Mouse (Mus musculus): ENCODE results near the gene Large1. TPM values are rescaled to one million over a fixed set of nuclear protein-coding genes. Genes with fewer than 3 reads are reported as not detected.
"Not testable (repeated sequence)": the region's sequence is repeated elsewhere in the genome, so short reads cannot be mapped to it uniquely, and the experiment has no call there.

The Large1 gene
- total RNA-seq, 1 experiment from 2014 or later, result 4.3 TPM

DNA sequence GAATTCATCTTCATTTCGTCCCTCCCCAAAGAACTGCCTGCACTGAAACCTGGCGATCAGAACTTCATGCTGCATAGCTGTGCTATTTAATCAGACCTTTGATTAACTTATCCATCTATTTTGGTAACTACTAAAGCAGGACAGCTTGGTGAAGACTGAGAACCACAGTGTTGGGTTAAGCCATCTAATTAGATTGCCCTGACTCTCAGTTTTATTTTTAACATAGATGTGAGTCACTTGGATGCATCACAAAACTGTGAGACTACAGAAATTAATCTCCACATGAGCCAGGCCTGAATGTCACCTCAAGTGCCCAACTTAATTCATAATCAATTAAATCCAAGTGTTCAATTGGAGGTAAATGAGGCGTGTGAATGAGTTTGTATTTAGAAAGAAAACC lies 299.5 kb downstream of the Large1 start:
- ATAC-seq (replicated peaks; ENCODE audit: low read depth, poor library complexity, severe bottlenecking), result no peak

GRCm38 (mm10) chr8:73052414-73052813 lies 300.9 kb downstream of the Large1 start:
- no peak for ATAC-seq (replicated peaks; ENCODE audit: low read depth, poor library complexity, severe bottlenecking)

DNA sequence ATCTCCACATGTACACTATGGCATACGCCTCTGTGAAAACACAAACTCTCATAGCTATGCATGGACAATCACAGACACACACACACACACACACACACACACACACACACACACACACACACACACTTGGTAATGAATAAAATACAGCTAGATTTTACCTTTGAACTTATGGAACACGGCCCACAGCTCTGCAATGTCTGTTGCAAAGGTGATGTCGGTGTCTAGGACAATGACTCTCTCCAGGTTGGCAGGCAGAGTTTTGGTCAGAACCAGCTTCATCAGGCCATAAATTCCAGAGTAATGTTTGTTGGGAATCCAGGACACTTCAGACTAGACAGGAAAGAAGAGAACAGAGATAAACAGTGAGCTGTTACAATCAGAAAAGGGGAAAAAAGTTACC lies 305.2 kb downstream of the Large1 start:
- ATAC-seq (replicated peaks; ENCODE audit: low read depth, poor library complexity, severe bottlenecking), result no peak

DNA sequence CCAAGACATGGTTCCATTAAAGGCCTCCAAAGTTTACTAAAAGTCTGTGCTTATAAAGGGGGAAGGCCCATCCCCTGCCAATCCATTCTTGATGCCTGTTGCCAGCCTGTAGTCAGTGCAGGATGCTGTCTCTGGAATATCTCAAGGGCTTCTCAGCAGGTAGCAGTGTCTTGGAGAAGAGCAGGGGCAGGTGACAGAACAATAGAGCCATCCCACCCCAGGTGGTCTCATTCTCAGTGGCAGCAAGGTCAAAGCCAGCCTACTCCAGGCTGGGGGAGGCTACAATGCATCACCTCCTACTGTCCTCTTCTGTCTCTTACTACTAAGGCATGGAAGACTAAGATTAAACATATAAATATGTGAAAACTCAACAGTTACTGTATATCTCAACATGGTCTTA lies 323.6 kb downstream of the Large1 start:
- no peak for ATAC-seq (replicated peaks; ENCODE audit: low read depth, poor library complexity, severe bottlenecking)

GRCm38 (mm10) chr8:73018241-73018640 lies 335.1 kb downstream of the Large1 start:
- ATAC-seq (replicated peaks; ENCODE audit: low read depth, poor library complexity, severe bottlenecking), result no peak

- no peak for ATAC-seq (replicated peaks; ENCODE audit: low read depth, poor library complexity, severe bottlenecking)
Measured at GRCm38 (mm10) chr8:73017601-73018000, 335.7 kb downstream of the Large1 start.

- ATAC-seq (replicated peaks; ENCODE audit: low read depth, poor library complexity, severe bottlenecking), result no peak
Measured at GRCm38 (mm10) chr8:73016303-73016702, 337.0 kb downstream of the Large1 start.

GRCm38 (mm10) chr8:73007489-73007888 lies 345.9 kb downstream of the Large1 start:
- 0 out of 2 replicates have a peak, but pooled peaks have one; percentile 47 for ATAC-seq (replicated peaks; ENCODE audit: low read depth, poor library complexity, severe bottlenecking)

DNA sequence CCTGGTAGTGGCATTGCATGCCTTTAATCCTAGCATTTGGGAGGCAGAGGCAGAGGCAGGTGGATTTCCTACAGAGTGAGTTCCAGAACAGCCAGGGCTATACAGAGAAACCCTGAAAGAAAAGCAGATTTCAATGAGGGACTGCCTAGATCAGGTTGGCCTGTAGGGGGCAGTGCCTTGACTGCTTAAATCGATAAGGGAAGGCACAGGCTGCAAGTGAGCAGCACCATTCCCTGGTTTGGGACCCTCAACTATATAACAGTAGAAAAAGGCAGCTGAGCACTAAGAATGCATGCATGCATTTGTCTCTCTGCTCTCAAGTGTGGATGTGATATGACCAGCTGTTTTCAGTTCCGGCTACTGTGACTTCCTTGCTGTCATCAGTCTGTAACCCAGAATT lies 349.5 kb downstream of the Large1 start:
- ATAC-seq (replicated peaks; ENCODE audit: low read depth, poor library complexity, severe bottlenecking), result peak; percentile 77

- no peak for ATAC-seq (replicated peaks; ENCODE audit: low read depth, poor library complexity, severe bottlenecking)
Measured at GRCm38 (mm10) chr8:72993831-72994230, 359.5 kb downstream of the Large1 start.

DNA sequence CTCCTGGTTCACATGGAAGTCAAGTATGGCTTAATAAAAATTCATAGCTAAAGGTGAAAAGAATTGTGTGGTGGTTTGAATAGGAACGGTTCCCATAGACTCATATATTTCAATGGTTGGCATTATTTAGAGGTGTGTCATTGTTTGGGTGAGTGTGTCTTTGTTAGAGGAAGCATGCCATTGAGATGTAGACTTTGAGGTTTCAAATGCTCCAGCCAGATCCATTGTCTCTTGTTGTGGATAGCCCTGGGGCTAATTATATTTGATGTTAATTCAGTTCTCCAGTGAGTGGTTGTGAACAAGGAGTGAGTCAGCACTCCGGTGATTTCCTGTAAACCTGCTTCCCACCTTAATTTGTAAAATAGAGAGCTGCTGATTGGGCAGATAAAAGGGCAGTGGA lies 362.9 kb downstream of the Large1 start:
- ATAC-seq (replicated peaks; ENCODE audit: low read depth, poor library complexity, severe bottlenecking), result no peak

DNA sequence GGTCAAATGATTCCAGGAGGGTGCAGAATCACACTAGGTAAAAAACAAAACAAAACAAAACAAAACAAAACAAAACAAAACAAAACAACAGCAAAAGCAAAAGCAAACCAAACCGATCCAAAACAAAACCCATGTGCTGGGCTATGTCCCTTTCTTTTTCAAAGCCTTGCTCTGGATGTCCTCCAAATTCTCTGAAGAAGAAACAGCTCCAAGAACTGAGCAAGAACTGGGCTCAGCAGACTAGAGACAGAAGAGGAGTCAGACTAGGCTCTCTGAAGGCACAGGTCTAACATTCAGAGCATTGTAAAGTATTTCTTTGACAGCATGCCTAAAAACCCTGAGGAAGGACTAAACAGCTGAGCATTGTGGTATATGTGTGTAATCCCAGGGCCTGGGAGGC lies 370.5 kb downstream of the Large1 start:
- no peak for ATAC-seq (replicated peaks; ENCODE audit: low read depth, poor library complexity, severe bottlenecking)

GRCm38 (mm10) chr8:72955074-72955473 lies 398.3 kb downstream of the Large1 start:
- no peak for ATAC-seq (replicated peaks; ENCODE audit: low read depth, poor library complexity, severe bottlenecking)

DNA sequence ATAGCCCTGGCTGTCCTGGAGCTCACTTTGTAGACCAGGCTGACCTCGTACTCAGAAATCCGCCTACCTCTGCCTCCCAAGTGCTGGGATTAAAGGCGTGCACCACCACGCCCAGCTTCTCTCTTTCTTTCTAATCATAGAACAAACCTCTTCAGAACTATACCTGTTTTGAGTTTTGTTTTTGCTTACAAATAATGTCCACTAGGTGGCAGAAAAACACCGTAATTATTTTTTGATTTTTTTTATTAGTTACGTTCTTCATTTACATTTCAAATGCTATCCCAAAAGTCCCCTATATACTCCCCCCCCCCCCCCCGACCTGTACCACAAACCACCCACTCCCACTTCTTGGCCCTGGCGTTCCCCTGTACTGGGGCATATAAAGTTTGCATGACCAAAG lies 411.9 kb downstream of the Large1 start:
- not testable (repeated sequence) for ATAC-seq (replicated peaks; ENCODE audit: low read depth, poor library complexity, severe bottlenecking)

GRCm38 (mm10) chr8:72919182-72919902 lies 434.0 kb downstream of the Large1 start:
- ATAC-seq (replicated peaks; ENCODE audit: low read depth, poor library complexity, severe bottlenecking), result no peak

DNA sequence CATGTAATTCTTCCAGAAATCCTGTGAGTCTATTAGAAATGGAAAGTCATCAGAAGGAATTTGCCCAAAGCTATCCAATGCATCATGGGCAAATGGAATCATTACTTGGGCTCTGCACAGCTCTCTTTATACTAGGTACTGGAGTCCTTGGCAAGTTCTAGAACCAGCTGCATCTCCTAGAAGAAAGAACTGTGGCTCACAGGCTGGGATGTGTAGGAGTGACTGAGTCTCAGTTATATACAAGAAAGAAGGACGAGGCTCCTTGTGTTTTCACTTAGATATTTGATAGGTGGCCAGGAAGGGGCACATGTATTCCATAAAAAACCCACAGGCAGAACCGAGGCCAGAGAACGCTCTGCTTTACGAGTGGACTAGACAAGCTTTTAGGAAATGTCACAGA lies 447.8 kb downstream of the Large1 start:
- no peak for ATAC-seq (replicated peaks; ENCODE audit: low read depth, poor library complexity, severe bottlenecking)

GRCm38 (mm10) chr8:72901591-72901990 lies 451.7 kb downstream of the Large1 start:
- no peak for ATAC-seq (replicated peaks; ENCODE audit: low read depth, poor library complexity, severe bottlenecking)

DNA sequence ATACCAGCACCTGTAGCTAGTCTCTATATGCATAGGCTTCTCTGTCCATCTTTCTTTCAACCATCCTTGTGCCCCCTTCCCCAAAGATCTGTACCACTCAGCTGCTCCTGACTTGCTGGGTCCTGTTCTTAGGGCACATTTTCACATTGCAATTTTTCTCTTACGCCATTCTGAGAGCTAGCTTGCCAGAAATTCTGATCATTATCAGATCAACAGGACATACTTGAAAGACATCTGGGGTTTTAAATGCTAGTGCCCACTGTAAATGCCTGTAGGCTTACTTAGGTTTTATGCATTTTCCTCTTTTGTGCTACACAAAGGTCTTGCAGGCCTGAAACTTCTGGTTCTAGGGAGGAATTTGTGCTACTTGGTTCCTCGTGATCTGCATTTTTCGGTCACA lies 454.0 kb downstream of the Large1 start:
- no peak for ATAC-seq (replicated peaks; ENCODE audit: low read depth, poor library complexity, severe bottlenecking)

- ATAC-seq (replicated peaks; ENCODE audit: low read depth, poor library complexity, severe bottlenecking), result no peak
Measured at GRCm38 (mm10) chr8:72883033-72883432, 470.3 kb downstream of the Large1 start.

- ATAC-seq (replicated peaks; ENCODE audit: low read depth, poor library complexity, severe bottlenecking), result no peak
Measured at GRCm38 (mm10) chr8:72873411-72873810, 479.9 kb downstream of the Large1 start.

GRCm38 (mm10) chr8:72846881-72847280 lies 506.5 kb downstream of the Large1 start:
- no peak for ATAC-seq (replicated peaks; ENCODE audit: low read depth, poor library complexity, severe bottlenecking)

DNA sequence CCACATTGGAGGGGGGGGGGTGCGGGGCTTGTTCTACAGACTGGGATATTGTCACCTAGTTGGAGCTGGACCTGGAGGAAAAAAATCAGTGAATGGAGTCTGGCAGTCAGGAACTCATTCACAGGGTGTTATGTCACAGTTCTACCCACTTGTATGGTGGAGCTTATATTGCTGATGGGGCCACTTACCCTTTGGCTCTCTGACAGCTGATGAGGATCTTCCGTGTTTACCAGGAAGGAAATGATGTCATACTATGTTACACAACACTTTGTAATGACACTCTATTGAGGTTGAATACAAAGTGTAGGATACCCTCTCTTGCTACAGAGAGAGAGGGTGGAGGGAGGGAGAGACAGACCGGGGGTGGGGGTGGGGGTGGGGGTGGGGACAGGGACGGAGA lies 517.5 kb downstream of the Large1 start:
- ATAC-seq (replicated peaks; ENCODE audit: low read depth, poor library complexity, severe bottlenecking), result peak; percentile 76
